Mouse (Mus musculus) small intestine, adult 2 months (tissue): ENCODE data around the gene Mrps27. TPM values are rescaled to one million over a fixed set of nuclear protein-coding genes. Genes with fewer than 3 reads are reported as not detected.

ENCODE experiments used
- H3K27ac ChIP-seq: fragments of 200-500 bp; 2 replicates; pipeline ENCODE4 v1.5.1; 2012; ENCODE audit warnings: low read depth, low read length, control low read depth, inconsistent platforms; ENCODE audit not compliant: insufficient read depth
- H3K27me3 ChIP-seq: fragments of 200-500 bp; 2 replicates; pipeline ENCODE4 v1.6.1; 2012; ENCODE audit warnings: mild to moderate bottlenecking, moderate library complexity, low read length, inconsistent platforms; ENCODE audit not compliant: control insufficient read depth, insufficient read depth
- H3K36me3 ChIP-seq: fragments of 200-500 bp; 2 replicates; pipeline ENCODE4 v1.6.1; 2012; ENCODE audit warnings: mild to moderate bottlenecking, low read length, control low read depth, inconsistent platforms; ENCODE audit not compliant: control insufficient read depth, insufficient read depth
- H3K4me1 ChIP-seq: fragments of 200-500 bp; 2 replicates; pipeline ENCODE4 v1.6.1; 2012; ENCODE audit warnings: low read length, inconsistent platforms, mixed read lengths; ENCODE audit not compliant: control insufficient read depth, insufficient read depth, insufficient read length
- H3K4me3 ChIP-seq: fragments of 200-500 bp; 2 replicates; pipeline ENCODE4 v1.5.1; 2012; ENCODE audit warnings: low read depth, mild to moderate bottlenecking, control low read depth, inconsistent platforms, low read length, moderate library complexity
- CTCF ChIP-seq: fragments of 200-500 bp; IDR thresholded peaks from 2 replicates; pipeline ENCODE4 v1.5.1; 2012; ENCODE audit warnings: low read depth, mild to moderate bottlenecking, control low read depth, inconsistent platforms, low read length, moderate library complexity, mixed read lengths; ENCODE audit not compliant: insufficient replicate concordance, insufficient read length; ENCODE audit errors: extremely low read depth
- POLR2A ChIP-seq: fragments of 200-500 bp; IDR thresholded peaks from 2 replicates; pipeline ENCODE4 v1.6.1; 2012; ENCODE audit warnings: low read depth, mild to moderate bottlenecking, control low read depth, inconsistent platforms, low read length, moderate library complexity
- WGBS: fragments of 180-500 bp; shearing (Covaris S2); methylation state at CpG from one replicate; pipeline ENCODE4 v1.1.7; 2018; 5-methylcytosine and 5-hydroxymethylcytosine counted together
- polyA plus RNA-seq: library from polyadenylated mRNA; depleted of rRNA; stranded (reverse); fragments of >200 nt; gene quantifications from 2 replicates; pipeline ENCODE4 v1.2.3, GENCODE M21; 2012; rRNA removed

Mrps27 gene
- polyA plus RNA-seq, 1 experiment: 7.8 TPM

- H3K4me3 ChIP-seq: no peak overlapping the region
- TF ChIP-seq CTCF (no peak), POLR2A (no peak)
- H3K4me1 ChIP-seq: no peaks in the 10 kb centered on the region
- no peaks in the 10 kb centered on the region for H3K27me3 ChIP-seq
- no peaks in the 10 kb centered on the region for H3K36me3 ChIP-seq
- no peak overlapping the region for H3K27ac ChIP-seq
- WGBS: 79% methylated on average over 12 of the region's 12 CpGs
Measured at GRCm38 (mm10) chr13:99458658-99459386, 114.2 kb downstream of the Mrps27 start.

GRCm38 (mm10) chr13:99459612-99460011 is 115.0 kb downstream of the Mrps27 start:
- no peaks in the 10 kb centered on the region for H3K4me1 ChIP-seq
- H3K36me3 ChIP-seq: no peaks in the 10 kb centered on the region
- WGBS: 60% methylated on average over 4 of the region's 4 CpGs
- H3K27me3 ChIP-seq: no peaks in the 10 kb centered on the region
- H3K4me3 ChIP-seq: no peak overlapping the region
- no peak overlapping the region for H3K27ac ChIP-seq
- TF ChIP-seq CTCF: no peak

DNA sequence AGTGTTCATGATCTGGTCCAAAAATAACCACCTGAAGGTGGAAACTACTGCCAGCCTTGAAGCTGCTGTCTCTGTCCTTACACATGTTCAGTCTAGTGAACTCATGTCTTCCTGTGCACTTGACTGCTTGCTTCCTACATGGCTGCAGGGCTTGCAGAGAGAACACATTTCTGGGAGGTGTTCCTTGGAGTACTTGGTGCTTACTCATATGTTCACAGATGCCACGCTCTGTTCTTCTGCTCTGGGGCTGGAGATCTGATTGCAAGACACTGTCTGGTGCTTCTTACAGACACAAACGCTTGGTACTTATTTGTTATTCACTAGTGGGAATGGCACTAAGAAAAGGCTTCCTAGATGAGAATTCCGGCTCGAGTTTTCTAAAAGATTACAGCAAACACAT is 117.3 kb downstream of the Mrps27 start:
- H3K36me3 ChIP-seq: no peaks in the 10 kb centered on the region
- no peaks in the 10 kb centered on the region for H3K4me1 ChIP-seq
- TF ChIP-seq CTCF: no peak
- no peak for TF ChIP-seq POLR2A
- 88% methylated on average over 4 of the region's 4 CpGs for WGBS
- no peaks in the 10 kb centered on the region for H3K27me3 ChIP-seq
- H3K4me3 ChIP-seq: no peak overlapping the region
- no peak overlapping the region for H3K27ac ChIP-seq

DNA sequence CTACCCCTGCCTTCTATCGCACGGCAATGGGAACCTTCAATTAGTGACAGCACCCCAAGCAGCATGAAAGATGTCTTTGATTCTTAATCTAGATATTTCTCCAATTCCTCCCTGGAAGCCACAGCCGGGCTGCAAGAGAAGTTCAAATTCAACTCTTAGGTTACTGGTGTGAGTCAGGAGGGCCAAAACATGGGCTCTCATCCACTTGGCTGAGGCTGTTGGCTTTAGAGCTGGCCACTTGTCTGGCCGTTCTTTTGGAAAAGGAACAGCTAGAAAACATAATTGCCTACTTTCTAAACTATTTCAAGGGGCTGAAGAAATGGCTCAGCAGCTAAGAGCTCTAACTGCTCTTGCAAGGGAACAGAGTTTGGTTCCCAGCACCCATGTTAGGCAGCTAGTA is 120.0 kb downstream of the Mrps27 start:
- Histone ChIP-seq H3K4me3 (no peak overlapping the region), H3K27ac (no peak overlapping the region), H3K36me3 (no peaks in the 10 kb centered on the region), H3K4me1 (no peaks in the 10 kb centered on the region), H3K27me3 (no peaks in the 10 kb centered on the region)
- TF ChIP-seq CTCF: no peak
- no peak for TF ChIP-seq POLR2A
- WGBS: 72% methylated on average over 4 of the region's 4 CpGs

Other genes with a start within 250 kb of the Mrps27 start
- gene Zfp366, start 160.0 kb upstream of the Mrps27 start, polyA plus RNA-seq: 1.2 and 2.0 TPM in 2 replicates
- gene Ptcd2, start 81 bp upstream of the Mrps27 start, polyA plus RNA-seq: 3.6 and 9.4 TPM in 2 replicates
- gene Map1b, start 171.8 kb downstream of the Mrps27 start, polyA plus RNA-seq: 0.55 and 0.74 TPM in 2 replicates